Mouse (Mus musculus) liver, embryonic 14.5 days (tissue): ENCODE measurements at regions not wholly inside any gene's neighbourhood (a gene's known extent, or its start where the extent isn't known, plus 50 kb on each side); places are given as distances from the start of the nearest gene placed in this dataset.

Experiments used
- CTCF ChIP-seq: IDR thresholded peaks from 2 replicates; pipeline ENCODE4 v1.5.1; 2016; ENCODE audit warnings: antibody characterized with exemption, low read depth, control low read depth
- EP300 ChIP-seq: IDR thresholded peaks from 2 replicates; pipeline ENCODE4 v1.6.1; 2016; ENCODE audit warnings: antibody characterized with exemption, low read depth

DNA sequence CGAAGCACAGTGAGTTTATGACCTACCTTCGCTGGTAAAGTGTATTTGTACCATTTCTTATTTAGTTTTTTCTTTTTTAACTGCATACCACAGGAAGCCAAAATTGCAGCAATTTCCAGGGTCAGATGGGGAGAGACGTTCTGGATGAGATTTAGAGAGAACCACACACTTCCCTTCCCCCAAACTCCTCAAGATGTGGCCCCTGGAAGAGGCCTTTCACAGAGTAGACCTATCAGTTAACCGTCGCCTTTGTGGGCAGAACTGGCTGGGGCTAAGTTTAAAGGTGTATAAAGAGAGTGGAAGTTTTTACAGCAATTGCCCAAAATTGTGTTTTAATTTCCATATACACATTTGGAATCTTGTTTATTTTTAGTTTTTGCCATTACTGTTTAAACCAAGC is 295.7 kb upstream of the Mef2c start:
- TF ChIP-seq CTCF = no peak
- TF ChIP-seq EP300 = no peak
